Mouse (Mus musculus) small intestine, adult 2 months (tissue): ENCODE results near the gene Tpcn1. TPM values are rescaled to one million over a fixed set of nuclear protein-coding genes. Genes with fewer than 3 reads are reported as not detected.

Source experiments
- H3K27ac ChIP-seq: fragments of 200-500 bp; 2 replicates; pipeline ENCODE4 v1.5.1; 2012; ENCODE audit warnings: low read depth, low read length, control low read depth, inconsistent platforms; ENCODE audit not compliant: insufficient read depth
- H3K27me3 ChIP-seq: fragments of 200-500 bp; 2 replicates; pipeline ENCODE4 v1.6.1; 2012; ENCODE audit warnings: mild to moderate bottlenecking, moderate library complexity, low read length, inconsistent platforms; ENCODE audit not compliant: control insufficient read depth, insufficient read depth
- H3K36me3 ChIP-seq: fragments of 200-500 bp; 2 replicates; pipeline ENCODE4 v1.6.1; 2012; ENCODE audit warnings: mild to moderate bottlenecking, low read length, control low read depth, inconsistent platforms; ENCODE audit not compliant: control insufficient read depth, insufficient read depth
- H3K4me1 ChIP-seq: fragments of 200-500 bp; 2 replicates; pipeline ENCODE4 v1.6.1; 2012; ENCODE audit warnings: low read length, inconsistent platforms, mixed read lengths; ENCODE audit not compliant: control insufficient read depth, insufficient read depth, insufficient read length
- H3K4me3 ChIP-seq: fragments of 200-500 bp; 2 replicates; pipeline ENCODE4 v1.5.1; 2012; ENCODE audit warnings: low read depth, mild to moderate bottlenecking, control low read depth, inconsistent platforms, low read length, moderate library complexity
- CTCF ChIP-seq: fragments of 200-500 bp; IDR thresholded peaks from 2 replicates; pipeline ENCODE4 v1.5.1; 2012; ENCODE audit warnings: low read depth, mild to moderate bottlenecking, control low read depth, inconsistent platforms, low read length, moderate library complexity, mixed read lengths; ENCODE audit not compliant: insufficient replicate concordance, insufficient read length; ENCODE audit errors: extremely low read depth
- POLR2A ChIP-seq: fragments of 200-500 bp; IDR thresholded peaks from 2 replicates; pipeline ENCODE4 v1.6.1; 2012; ENCODE audit warnings: low read depth, mild to moderate bottlenecking, control low read depth, inconsistent platforms, low read length, moderate library complexity
- WGBS: fragments of 180-500 bp; shearing (Covaris S2); methylation state at CpG from one replicate; pipeline ENCODE4 v1.1.7; 2018; 5-methylcytosine and 5-hydroxymethylcytosine counted together
- polyA plus RNA-seq: library from polyadenylated mRNA; depleted of rRNA; stranded (reverse); fragments of >200 nt; gene quantifications from 2 replicates; pipeline ENCODE4 v1.2.3, GENCODE M21; 2012

Tpcn1 gene
- polyA plus RNA-seq, 1 experiment = 115 TPM

DNA sequence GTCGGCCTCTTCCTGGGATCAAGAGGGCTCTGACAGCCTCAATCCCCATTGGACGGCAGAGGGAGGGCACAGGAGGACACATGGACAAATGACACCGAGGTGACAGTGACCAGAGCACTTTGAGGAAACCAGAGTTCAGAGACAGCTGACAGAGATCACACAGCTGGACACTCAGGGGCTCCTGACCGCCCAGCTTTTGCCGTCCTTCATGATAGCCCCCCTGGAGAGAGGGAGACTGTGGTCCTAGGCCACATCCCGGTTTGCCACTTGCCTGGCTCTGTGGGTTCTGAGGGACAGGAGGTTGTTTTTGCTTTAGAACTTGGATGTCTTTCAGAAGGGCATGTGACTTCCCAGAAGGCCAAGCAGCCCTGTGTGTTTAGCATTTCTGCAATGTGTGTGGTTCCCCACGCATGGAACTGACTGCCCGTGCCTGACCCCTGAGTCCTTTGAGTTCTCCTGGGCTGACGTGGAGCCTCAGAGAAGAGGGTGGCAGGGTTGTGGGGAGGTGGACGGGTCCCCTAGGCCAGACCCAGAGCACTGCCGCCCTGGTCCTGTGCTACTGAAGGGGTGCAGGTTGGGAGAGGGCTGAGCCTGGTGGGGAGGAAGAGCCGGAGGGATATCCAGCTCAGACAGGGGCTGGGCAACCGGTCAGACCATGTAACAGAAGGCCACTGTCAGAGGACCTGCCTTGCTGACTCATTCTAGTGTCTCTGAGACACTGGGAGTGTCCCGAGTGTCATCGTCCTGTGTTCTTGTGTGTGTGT lies 72.1 kb downstream of the Tpcn1 start:
- H3K36me3 ChIP-seq = 0 out of 2 replicates have a peak, but pooled peaks cover 2% of the 10 kb centered on the region
- H3K4me1 ChIP-seq = peaks cover 34% of the 10 kb centered on the region

GRCm38 (mm10) chr5:120515451-120515850 lies 73.0 kb downstream of the Tpcn1 start:
- peaks cover 34% of the 10 kb centered on the region for H3K4me1 ChIP-seq
- 76% methylated on average over 7 of the region's 7 CpGs for WGBS
- TF ChIP-seq CTCF (no peak), POLR2A (no peak)
- H3K4me3 ChIP-seq = no peak overlapping the region
- H3K36me3 ChIP-seq = 0 out of 2 replicates have a peak, but pooled peaks cover 2% of the 10 kb centered on the region
- H3K27me3 ChIP-seq = no peaks in the 10 kb centered on the region
- peak overlapping the region; percentile 84; the same call in 1 of the 2 replicates for H3K27ac ChIP-seq

More for the DNA sequence above, 72.1 kb downstream of the Tpcn1 start:
- Histone ChIP-seq H3K4me3 (no peak overlapping the region), H3K27me3 (no peaks in the 10 kb centered on the region), H3K27ac (peak overlapping the region; percentile 84)
- TF ChIP-seq POLR2A (no peak), CTCF (no peak)
- WGBS = 68% methylated on average over 15 of the region's 15 CpGs

DNA sequence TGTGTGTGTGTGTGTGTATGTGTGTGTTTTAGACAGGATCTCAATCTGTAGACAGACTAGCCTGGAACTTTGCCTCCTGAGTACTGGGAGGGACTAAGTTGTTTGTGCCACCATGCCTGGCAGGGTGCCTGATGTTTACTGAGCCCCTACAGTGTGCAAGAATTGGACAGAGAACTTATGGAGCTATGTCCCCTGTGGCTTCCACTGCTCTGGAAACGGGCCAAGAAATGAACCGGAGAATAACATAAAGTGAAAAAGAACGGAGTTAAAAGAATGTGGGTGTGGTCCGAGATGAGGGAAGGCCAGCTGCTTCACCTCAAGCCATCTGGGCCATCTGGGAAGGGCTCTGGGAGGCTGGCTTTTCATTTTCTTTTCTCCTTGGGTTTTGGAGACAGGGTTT lies 73.7 kb downstream of the Tpcn1 start:
- Histone ChIP-seq H3K27ac (no peak overlapping the region), H3K36me3 (0 out of 2 replicates have a peak, but pooled peaks cover 1% of the 10 kb centered on the region), H3K4me3 (no peak overlapping the region), H3K4me1 (peaks cover 34% of the 10 kb centered on the region), H3K27me3 (no peaks in the 10 kb centered on the region)
- TF ChIP-seq CTCF = no peak
- no peak for TF ChIP-seq POLR2A
- WGBS = 3% methylated on average over 4 of the region's 4 CpGs

GRCm38 (mm10) chr5:120514031-120514677 lies 74.3 kb downstream of the Tpcn1 start:
- H3K4me1 ChIP-seq = peaks cover 34% of the 10 kb centered on the region
- TF ChIP-seq POLR2A (no peak), CTCF (no peak)
- H3K36me3 ChIP-seq = no peaks in the 10 kb centered on the region
- no peak overlapping the region for H3K27ac ChIP-seq
- WGBS = 73% methylated on average over 9 of the region's 9 CpGs
- H3K4me3 ChIP-seq = no peak overlapping the region
- no peaks in the 10 kb centered on the region for H3K27me3 ChIP-seq

GRCm38 (mm10) chr5:120512911-120513555 lies 75.4 kb downstream of the Tpcn1 start:
- Histone ChIP-seq H3K27ac (no peak overlapping the region), H3K27me3 (no peaks in the 10 kb centered on the region), H3K36me3 (no peaks in the 10 kb centered on the region), H3K4me3 (no peak overlapping the region), H3K4me1 (peaks cover 34% of the 10 kb centered on the region)
- TF ChIP-seq POLR2A (no peak), CTCF (no peak)
- WGBS = 79% methylated on average over 15 of the region's 15 CpGs

DNA sequence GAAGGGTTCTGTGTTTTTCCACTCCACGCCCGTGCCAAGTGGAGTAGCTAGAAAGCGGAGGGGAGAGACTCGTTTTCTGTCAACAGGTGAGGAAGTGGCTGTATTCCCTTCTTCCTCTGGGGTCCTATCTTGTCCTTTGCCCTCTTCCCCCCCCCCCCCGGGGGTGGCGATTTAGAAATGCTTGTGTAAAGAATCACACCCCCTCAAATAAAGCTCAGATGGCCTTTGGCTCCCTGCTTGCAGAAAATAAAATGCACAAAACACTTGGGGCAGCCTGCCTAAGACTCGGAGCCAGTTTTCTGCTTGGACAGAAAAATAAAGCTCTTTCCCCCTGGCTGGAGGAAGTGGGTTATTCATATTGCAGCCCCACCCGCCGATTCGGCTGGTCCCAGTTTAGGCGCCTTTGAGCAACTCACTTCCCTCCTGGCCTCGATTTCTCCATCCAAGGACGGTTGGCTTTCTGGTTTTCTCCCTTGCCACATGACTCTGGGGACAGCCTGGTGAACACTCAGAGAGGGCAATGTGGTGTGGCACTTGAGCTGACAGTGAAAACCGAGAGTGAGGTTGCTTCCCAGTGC lies 76.7 kb downstream of the Tpcn1 start:
- no peaks in the 10 kb centered on the region for H3K27me3 ChIP-seq
- peak overlapping the region; percentile 66; the same call in 1 of the 2 replicates for H3K27ac ChIP-seq
- WGBS = 8% methylated on average over 14 of the region's 14 CpGs
- no peaks in the 10 kb centered on the region for H3K36me3 ChIP-seq
- TF ChIP-seq POLR2A = no peak
- TF ChIP-seq CTCF = no peak
- peak overlapping the region; percentile 78 for H3K4me3 ChIP-seq
- peaks cover 25% of the 10 kb centered on the region for H3K4me1 ChIP-seq
